Mouse (Mus musculus): ENCODE results near the gene Atp1b3. TPM values are rescaled to one million over a fixed set of nuclear protein-coding genes. Genes with fewer than 3 reads are reported as not detected.

Gene Atp1b3
- polyA plus RNA-seq, 1 experiment from 2014 or later: 180 TPM

GRCm38 (mm10) chr9:96383714-96384487, 19.7 kb upstream of the Atp1b3 start:
- H3K9ac ChIP-seq: no peak overlapping the region
- no peaks in the 10 kb centered on the region for H3K27me3 ChIP-seq
- WGBS: 77% methylated on average over 18 of the region's 18 CpGs
- H3K9me3 ChIP-seq: no peaks in the 10 kb centered on the region
- no peaks in the 10 kb centered on the region for H3K36me3 ChIP-seq
- no peak overlapping the region for H3K27ac ChIP-seq (replicated peaks)
- no peak overlapping the region for H3K4me2 ChIP-seq
- no peak for ATAC-seq (ENCODE audit: low read depth)
- H3K4me3 ChIP-seq: no peak overlapping the region
- no peaks in the 10 kb centered on the region for H3K4me1 ChIP-seq (replicated peaks)

GRCm38 (mm10) chr9:96382756-96383155, 18.5 kb upstream of the Atp1b3 start:
- H3K36me3 ChIP-seq: no peaks in the 10 kb centered on the region
- ATAC-seq (ENCODE audit: low read depth): no peak
- 84% methylated on average over 4 of the region's 4 CpGs for WGBS
- no peak overlapping the region for H3K9ac ChIP-seq
- no peaks in the 10 kb centered on the region for H3K27me3 ChIP-seq
- H3K4me2 ChIP-seq: no peak overlapping the region
- no peaks in the 10 kb centered on the region for H3K9me3 ChIP-seq
- H3K4me1 ChIP-seq (replicated peaks): no peaks in the 10 kb centered on the region
- H3K4me3 ChIP-seq: no peak overlapping the region
- H3K27ac ChIP-seq (replicated peaks): no peak overlapping the region

GRCm38 (mm10) chr9:96381393-96381792, 17.2 kb upstream of the Atp1b3 start:
- H3K27ac ChIP-seq (replicated peaks): no peak overlapping the region
- no peaks in the 10 kb centered on the region for H3K9me3 ChIP-seq
- H3K4me3 ChIP-seq: no peak overlapping the region
- no peaks in the 10 kb centered on the region for H3K4me1 ChIP-seq (replicated peaks)
- no peaks in the 10 kb centered on the region for H3K36me3 ChIP-seq
- WGBS: 85% methylated on average over 13 of the region's 13 CpGs
- no peak for ATAC-seq (ENCODE audit: low read depth)
- H3K4me2 ChIP-seq: no peak overlapping the region
- H3K27me3 ChIP-seq: no peaks in the 10 kb centered on the region
- no peak overlapping the region for H3K9ac ChIP-seq

GRCm38 (mm10) chr9:96379551-96379950, 15.3 kb upstream of the Atp1b3 start:
- ATAC-seq (ENCODE audit: low read depth): no peak
- Histone ChIP-seq H3K27ac (replicated peaks) (no peak overlapping the region), H3K4me1 (replicated peaks) (no peaks in the 10 kb centered on the region), H3K27me3 (no peaks in the 10 kb centered on the region), H3K9ac (no peak overlapping the region), H3K4me2 (no peak overlapping the region), H3K9me3 (no peaks in the 10 kb centered on the region), H3K4me3 (no peak overlapping the region), H3K36me3 (no peaks in the 10 kb centered on the region)
- 80% methylated on average over 7 of the region's 7 CpGs for WGBS

- Histone ChIP-seq H3K27me3 (no peaks in the 10 kb centered on the region), H3K4me2 (no peak overlapping the region), H3K4me3 (no peak overlapping the region), H3K9me3 (no peaks in the 10 kb centered on the region), H3K4me1 (replicated peaks) (no peaks in the 10 kb centered on the region), H3K27ac (replicated peaks) (no peak overlapping the region), H3K9ac (no peak overlapping the region), H3K36me3 (no peaks in the 10 kb centered on the region)
- WGBS: 79% methylated on average over 5 of the region's 5 CpGs
- ATAC-seq (ENCODE audit: low read depth): no peak
Measured at GRCm38 (mm10) chr9:96378747-96379146, 14.5 kb upstream of the Atp1b3 start.

- H3K4me1 ChIP-seq (replicated peaks): no peaks in the 10 kb centered on the region
- H3K27me3 ChIP-seq: no peaks in the 10 kb centered on the region
- no peak overlapping the region for H3K27ac ChIP-seq (replicated peaks)
- WGBS: 89% methylated on average over 1 of the region's 1 CpGs
- H3K36me3 ChIP-seq: no peaks in the 10 kb centered on the region
- H3K4me3 ChIP-seq: no peak overlapping the region
- no peak overlapping the region for H3K4me2 ChIP-seq
- ATAC-seq (ENCODE audit: low read depth): no peak
- H3K9me3 ChIP-seq: no peaks in the 10 kb centered on the region
- H3K9ac ChIP-seq: no peak overlapping the region
Measured at GRCm38 (mm10) chr9:96377096-96377495, 12.9 kb upstream of the Atp1b3 start.

- Histone ChIP-seq H3K27me3 (no peaks in the 10 kb centered on the region), H3K4me1 (replicated peaks) (no peaks in the 10 kb centered on the region), H3K4me3 (no peak overlapping the region), H3K9ac (no peak overlapping the region), H3K27ac (replicated peaks) (no peak overlapping the region), H3K9me3 (no peaks in the 10 kb centered on the region), H3K4me2 (no peak overlapping the region), H3K36me3 (no peaks in the 10 kb centered on the region)
- ATAC-seq (ENCODE audit: low read depth): no peak
- WGBS: 90% methylated on average over 3 of the region's 3 CpGs
Measured at GRCm38 (mm10) chr9:96375819-96376218, 11.6 kb upstream of the Atp1b3 start.

GRCm38 (mm10) chr9:96371075-96371474, 6.8 kb upstream of the Atp1b3 start:
- ATAC-seq (ENCODE audit: low read depth): no peak
- WGBS: 85% methylated on average over 5 of the region's 5 CpGs
- Histone ChIP-seq H3K4me1 (replicated peaks) (no peaks in the 10 kb centered on the region), H3K9ac (no peak overlapping the region), H3K4me3 (no peak overlapping the region), H3K27ac (replicated peaks) (no peak overlapping the region), H3K4me2 (no peak overlapping the region), H3K27me3 (no peaks in the 10 kb centered on the region), H3K9me3 (no peaks in the 10 kb centered on the region), H3K36me3 (no peaks in the 10 kb centered on the region)

GRCm38 (mm10) chr9:96369654-96370384, 5.6 kb upstream of the Atp1b3 start:
- no peak for ATAC-seq (ENCODE audit: low read depth)
- no peak overlapping the region for H3K4me3 ChIP-seq
- H3K27me3 ChIP-seq: no peaks in the 10 kb centered on the region
- 67% methylated on average over 5 of the region's 5 CpGs for WGBS
- H3K9ac ChIP-seq: no peak overlapping the region
- no peak overlapping the region for H3K27ac ChIP-seq (replicated peaks)
- H3K4me2 ChIP-seq: no peak overlapping the region
- H3K9me3 ChIP-seq: no peaks in the 10 kb centered on the region
- no peaks in the 10 kb centered on the region for H3K36me3 ChIP-seq
- no peaks in the 10 kb centered on the region for H3K4me1 ChIP-seq (replicated peaks)

- ATAC-seq (ENCODE audit: low read depth): no peak
- no peak overlapping the region for H3K9ac ChIP-seq
- H3K4me1 ChIP-seq (replicated peaks): peaks cover 26% of the 10 kb centered on the region
- no peak overlapping the region for H3K4me2 ChIP-seq
- H3K27me3 ChIP-seq: no peaks in the 10 kb centered on the region
- WGBS: 65% methylated on average over 6 of the region's 6 CpGs
- no peak overlapping the region for H3K4me3 ChIP-seq
- no peaks in the 10 kb centered on the region for H3K9me3 ChIP-seq
- H3K27ac ChIP-seq (replicated peaks): no peak overlapping the region
- no peaks in the 10 kb centered on the region for H3K36me3 ChIP-seq
Measured at GRCm38 (mm10) chr9:96365271-96365872, 1.1 kb upstream of the Atp1b3 start.

GRCm38 (mm10) chr9:96363581-96364140, 581 bp downstream of the Atp1b3 start:
- whole genome bisulfite sequencing: under 1% methylated on average over 64 of the region's 64 CpGs
- no peaks in the 10 kb centered on the region for H3K27me3 ChIP-seq
- H3K4me2 ChIP-seq: peak overlapping the region; percentile 78
- peak; percentile 68 for ATAC-seq (ENCODE audit: low read depth)
- H3K27ac ChIP-seq (replicated peaks): peak overlapping the region; percentile 95
- peak overlapping the region; percentile 90 for H3K4me3 ChIP-seq
- peaks cover 31% of the 10 kb centered on the region for H3K4me1 ChIP-seq (replicated peaks)
- no peaks in the 10 kb centered on the region for H3K9me3 ChIP-seq
- H3K36me3 ChIP-seq: no peaks in the 10 kb centered on the region
- H3K9ac ChIP-seq: peak overlapping the region; percentile 94

GRCm38 (mm10) chr9:96360056-96360455, 4.2 kb downstream of the Atp1b3 start:
- Histone ChIP-seq H3K4me2 (no peak overlapping the region), H3K4me3 (no peak overlapping the region), H3K9me3 (no peaks in the 10 kb centered on the region), H3K9ac (no peak overlapping the region), H3K4me1 (replicated peaks) (peaks cover 40% of the 10 kb centered on the region), H3K27me3 (no peaks in the 10 kb centered on the region), H3K27ac (replicated peaks) (no peak overlapping the region), H3K36me3 (no peaks in the 10 kb centered on the region)
- ATAC-seq (ENCODE audit: low read depth): no peak
- 88% methylated on average over 3 of the region's 3 CpGs for WGBS

All from neural tube, embryonic 13.5 days (tissue).